Mouse (Mus musculus) heart, embryonic 15.5 days (tissue): ENCODE measurements at regions not wholly inside any gene's neighbourhood (a gene's known extent, or its start where the extent isn't known, plus 50 kb on each side); places are given as distances from the start of the nearest gene placed in this dataset.

Source experiments
- ATAC-seq: fragments of 200-750 bp; cut with Nextera tagmentation; replicated peaks from 2 replicates; pipeline ENCODE4 v1.8.0; 2017; ENCODE audit warnings: low read depth, moderate TSS enrichment; ENCODE audit not compliant: insufficient number of reproducible peaks, insufficient read depth, low FRiP score
- H3K27ac ChIP-seq: fragments of 300-500 bp; sonication (generic); 2 replicates; pipeline ENCODE4 v1.5.1; 2015; ENCODE audit warnings: mild to moderate bottlenecking, inconsistent platforms
- H3K27me3 ChIP-seq: fragments of 300-500 bp; sonication (generic); 2 replicates; pipeline ENCODE4 v1.6.1; 2015; ENCODE audit warnings: inconsistent platforms
- H3K36me3 ChIP-seq: fragments of 300-500 bp; sonication (generic); 2 replicates; pipeline ENCODE4 v1.6.1; 2015; ENCODE audit warnings: mild to moderate bottlenecking, inconsistent platforms
- H3K4me1 ChIP-seq: fragments of 300-500 bp; sonication (generic); replicated peaks from 2 replicates; pipeline ENCODE4 v1.6.1; 2015; ENCODE audit warnings: inconsistent platforms
- H3K4me2 ChIP-seq: fragments of 300-500 bp; sonication (generic); 2 replicates; pipeline ENCODE4 v1.6.1; 2015; ENCODE audit warnings: inconsistent platforms, mild to moderate bottlenecking, moderate library complexity
- H3K4me3 ChIP-seq: fragments of 300-500 bp; sonication (generic); 2 replicates; pipeline ENCODE4 v1.5.1; 2015; ENCODE audit warnings: mild to moderate bottlenecking, inconsistent platforms
- H3K9ac ChIP-seq: fragments of 300-500 bp; sonication (generic); 2 replicates; pipeline ENCODE4 v1.6.1; 2015; ENCODE audit warnings: mild to moderate bottlenecking, inconsistent platforms
- H3K9me3 ChIP-seq: fragments of 300-500 bp; sonication (generic); replicated peaks from 2 replicates; pipeline ENCODE4 v1.6.1; 2016; ENCODE audit warnings: inconsistent platforms
- whole genome bisulfite sequencing: fragments of 180-500 bp; shearing (Covaris S2); methylation state at CpG from one replicate; pipeline ENCODE4 v1.1.7; 2015; ENCODE audit warnings: mixed read lengths; 5-methylcytosine and 5-hydroxymethylcytosine counted together

- H3K9me3 ChIP-seq: no peaks in the 10 kb centered on the region
- H3K4me2 ChIP-seq: no peak overlapping the region
- no peaks in the 10 kb centered on the region for H3K4me1 ChIP-seq
- no peak overlapping the region for H3K9ac ChIP-seq
- no peaks in the 10 kb centered on the region for H3K27me3 ChIP-seq
- no peak overlapping the region for H3K4me3 ChIP-seq
- WGBS: 96% methylated on average over 24 of the region's 24 CpGs
- H3K27ac ChIP-seq: no peak overlapping the region
- no peaks in the 10 kb centered on the region for H3K36me3 ChIP-seq
- ATAC-seq: no peak
These were observed 111.5 kb downstream of the Tsen15 start for GRCm38 (mm10) chr1:152275011-152275410.

GRCm38 (mm10) chr1:152273430-152273829 lies 113.1 kb downstream of the Tsen15 start:
- 82% methylated on average over 1 of the region's 1 CpGs for WGBS
- H3K4me3 ChIP-seq: no peak overlapping the region
- H3K36me3 ChIP-seq: no peaks in the 10 kb centered on the region
- H3K9ac ChIP-seq: no peak overlapping the region
- H3K27ac ChIP-seq: no peak overlapping the region
- H3K4me2 ChIP-seq: no peak overlapping the region
- no peaks in the 10 kb centered on the region for H3K9me3 ChIP-seq
- H3K4me1 ChIP-seq: no peaks in the 10 kb centered on the region
- ATAC-seq: no peak
- no peaks in the 10 kb centered on the region for H3K27me3 ChIP-seq

- H3K27ac ChIP-seq: no peak overlapping the region
- WGBS: 57% methylated on average over 10 of the region's 10 CpGs
- no peak overlapping the region for H3K4me2 ChIP-seq
- no peaks in the 10 kb centered on the region for H3K9me3 ChIP-seq
- no peaks in the 10 kb centered on the region for H3K36me3 ChIP-seq
- no peak for ATAC-seq
- no peaks in the 10 kb centered on the region for H3K4me1 ChIP-seq
- H3K4me3 ChIP-seq: no peak overlapping the region
- no peak overlapping the region for H3K9ac ChIP-seq
- H3K27me3 ChIP-seq: no peaks in the 10 kb centered on the region
These were observed 116.4 kb downstream of the Tsen15 start for GRCm38 (mm10) chr1:152269936-152270702.

- Histone ChIP-seq H3K9ac (no peak overlapping the region), H3K27me3 (no peaks in the 10 kb centered on the region), H3K4me2 (no peak overlapping the region), H3K36me3 (no peaks in the 10 kb centered on the region), H3K4me3 (no peak overlapping the region), H3K9me3 (no peaks in the 10 kb centered on the region), H3K27ac (no peak overlapping the region), H3K4me1 (no peaks in the 10 kb centered on the region)
- no peak for ATAC-seq
These were observed 120.1 kb downstream of the Tsen15 start for GRCm38 (mm10) chr1:152266390-152266789.

GRCm38 (mm10) chr1:152264981-152265380 lies 121.5 kb downstream of the Tsen15 start:
- Histone ChIP-seq H3K9ac (no peak overlapping the region), H3K4me3 (no peak overlapping the region), H3K36me3 (no peaks in the 10 kb centered on the region), H3K9me3 (no peaks in the 10 kb centered on the region), H3K27me3 (no peaks in the 10 kb centered on the region), H3K4me2 (no peak overlapping the region), H3K4me1 (no peaks in the 10 kb centered on the region), H3K27ac (no peak overlapping the region)
- WGBS: 77% methylated on average over 6 of the region's 6 CpGs
- ATAC-seq: no peak

GRCm38 (mm10) chr1:152261472-152261871 lies 125.0 kb downstream of the Tsen15 start:
- no peak for ATAC-seq
- 43% methylated on average over 4 of the region's 4 CpGs for WGBS
- H3K4me1 ChIP-seq: no peaks in the 10 kb centered on the region

GRCm38 (mm10) chr1:152260950-152261349 lies 125.5 kb downstream of the Tsen15 start:
- WGBS: 89% methylated on average over 1 of the region's 1 CpGs
- Histone ChIP-seq H3K27me3 (no peaks in the 10 kb centered on the region), H3K4me1 (no peaks in the 10 kb centered on the region), H3K36me3 (no peaks in the 10 kb centered on the region), H3K9ac (no peak overlapping the region), H3K27ac (no peak overlapping the region), H3K9me3 (no peaks in the 10 kb centered on the region), H3K4me3 (no peak overlapping the region), H3K4me2 (no peak overlapping the region)
- no peak for ATAC-seq

More at GRCm38 (mm10) chr1:152261472-152261871, 125.0 kb downstream of the Tsen15 start:
- Histone ChIP-seq H3K9ac (no peak overlapping the region), H3K9me3 (no peaks in the 10 kb centered on the region), H3K27me3 (no peaks in the 10 kb centered on the region), H3K27ac (no peak overlapping the region), H3K4me2 (no peak overlapping the region), H3K4me3 (no peak overlapping the region), H3K36me3 (no peaks in the 10 kb centered on the region)

GRCm38 (mm10) chr1:152258258-152258657 lies 128.2 kb downstream of the Tsen15 start:
- H3K27ac ChIP-seq: no peak overlapping the region
- no peaks in the 10 kb centered on the region for H3K9me3 ChIP-seq
- H3K36me3 ChIP-seq: no peaks in the 10 kb centered on the region
- ATAC-seq: no peak
- no peaks in the 10 kb centered on the region for H3K27me3 ChIP-seq
- H3K4me2 ChIP-seq: no peak overlapping the region
- 67% methylated on average over 12 of the region's 12 CpGs for WGBS
- H3K4me3 ChIP-seq: no peak overlapping the region
- no peaks in the 10 kb centered on the region for H3K4me1 ChIP-seq
- H3K9ac ChIP-seq: no peak overlapping the region

GRCm38 (mm10) chr1:152253906-152254305 lies 132.6 kb downstream of the Tsen15 start:
- Histone ChIP-seq H3K4me3 (no peak overlapping the region), H3K4me2 (no peak overlapping the region), H3K36me3 (no peaks in the 10 kb centered on the region), H3K9ac (no peak overlapping the region), H3K27ac (no peak overlapping the region), H3K4me1 (no peaks in the 10 kb centered on the region), H3K27me3 (no peaks in the 10 kb centered on the region), H3K9me3 (no peaks in the 10 kb centered on the region)
- 74% methylated on average over 4 of the region's 4 CpGs for WGBS
- ATAC-seq: no peak

GRCm38 (mm10) chr1:152253486-152253885 lies 133.0 kb downstream of the Tsen15 start:
- no peaks in the 10 kb centered on the region for H3K36me3 ChIP-seq
- H3K4me1 ChIP-seq: no peaks in the 10 kb centered on the region
- ATAC-seq: no peak
- H3K4me2 ChIP-seq: no peak overlapping the region
- H3K9ac ChIP-seq: no peak overlapping the region
- no peak overlapping the region for H3K4me3 ChIP-seq
- H3K27me3 ChIP-seq: no peaks in the 10 kb centered on the region
- 67% methylated on average over 4 of the region's 4 CpGs for WGBS
- no peaks in the 10 kb centered on the region for H3K9me3 ChIP-seq
- H3K27ac ChIP-seq: no peak overlapping the region

- no peaks in the 10 kb centered on the region for H3K36me3 ChIP-seq
- no peak overlapping the region for H3K9ac ChIP-seq
- no peaks in the 10 kb centered on the region for H3K4me1 ChIP-seq
- ATAC-seq: no peak
- WGBS: 66% methylated on average over 9 of the region's 9 CpGs
- no peak overlapping the region for H3K4me3 ChIP-seq
- no peak overlapping the region for H3K27ac ChIP-seq
- no peak overlapping the region for H3K4me2 ChIP-seq
- H3K9me3 ChIP-seq: no peaks in the 10 kb centered on the region
- no peaks in the 10 kb centered on the region for H3K27me3 ChIP-seq
These were observed 133.7 kb downstream of the Tsen15 start for GRCm38 (mm10) chr1:152252658-152253267.

- no peak for ATAC-seq
- H3K27ac ChIP-seq: no peak overlapping the region
These were observed 145.5 kb downstream of the Tsen15 start for GRCm38 (mm10) chr1:152241026-152241425.

More at GRCm38 (mm10) chr1:152241026-152241425, 145.5 kb downstream of the Tsen15 start:
- Histone ChIP-seq H3K9me3 (no peaks in the 10 kb centered on the region), H3K36me3 (no peaks in the 10 kb centered on the region), H3K27me3 (no peaks in the 10 kb centered on the region), H3K9ac (no peak overlapping the region), H3K4me1 (no peaks in the 10 kb centered on the region), H3K4me2 (no peak overlapping the region), H3K4me3 (no peak overlapping the region)
- WGBS: 93% methylated on average over 9 of the region's 9 CpGs
